Mouse (Mus musculus) olfactory bulb, adult 2 months (tissue): ENCODE measurements at regions not wholly inside any gene's neighbourhood (a gene's known extent, or its start where the extent isn't known, plus 50 kb on each side); places are given as distances from the start of the nearest gene placed in this dataset.

ENCODE experiments used
- CTCF ChIP-seq: fragments of 200-500 bp; IDR thresholded peaks from 2 replicates; pipeline ENCODE4 v1.5.1; 2012; ENCODE audit warnings: low read depth, mild to moderate bottlenecking, low read length, moderate library complexity; ENCODE audit not compliant: insufficient read depth
- POLR2A ChIP-seq: fragments of 200-500 bp; IDR thresholded peaks from 2 replicates; pipeline ENCODE4 v1.6.1; 2012; ENCODE audit warnings: mild to moderate bottlenecking, low read depth, low read length, moderate library complexity; ENCODE audit not compliant: insufficient read depth

DNA sequence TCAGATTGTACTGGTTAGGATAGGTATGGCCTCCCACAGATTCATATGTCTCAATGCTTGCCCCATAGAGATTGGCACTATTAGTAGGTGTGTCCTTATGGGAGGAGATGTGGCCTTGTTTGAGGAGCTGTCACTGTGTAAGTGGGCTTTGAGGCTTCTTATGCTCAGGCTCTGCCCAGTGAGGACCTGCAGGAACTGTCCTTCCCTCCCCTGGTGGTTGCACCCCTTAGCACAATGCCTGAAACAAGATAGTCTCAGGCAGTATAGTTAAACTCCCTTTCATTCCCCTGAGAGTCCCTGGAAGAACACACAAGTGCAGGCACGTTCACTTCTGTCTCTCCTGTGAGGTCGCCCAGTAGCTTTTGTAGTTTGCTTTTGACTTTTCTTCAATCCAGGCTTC, 223.9 kb downstream of the Utp18 start:
- TF ChIP-seq CTCF, result no peak
- TF ChIP-seq POLR2A, result no peak
